Mouse (Mus musculus) erythroblast, embryonic 14.5 days (primary cell): ENCODE results near the gene Ppil6.

Source experiments
- GATA1 ChIP-seq: IDR thresholded peaks from 2 replicates; pipeline ENCODE4 v1.6.1; 2012; ENCODE audit warnings: low read length, inconsistent platforms, mixed read lengths
- TAL1 ChIP-seq: IDR thresholded peaks from 3 replicates; pipeline ENCODE4 v1.6.1; 2012; ENCODE audit warnings: low read length, inconsistent platforms, mixed read lengths

DNA sequence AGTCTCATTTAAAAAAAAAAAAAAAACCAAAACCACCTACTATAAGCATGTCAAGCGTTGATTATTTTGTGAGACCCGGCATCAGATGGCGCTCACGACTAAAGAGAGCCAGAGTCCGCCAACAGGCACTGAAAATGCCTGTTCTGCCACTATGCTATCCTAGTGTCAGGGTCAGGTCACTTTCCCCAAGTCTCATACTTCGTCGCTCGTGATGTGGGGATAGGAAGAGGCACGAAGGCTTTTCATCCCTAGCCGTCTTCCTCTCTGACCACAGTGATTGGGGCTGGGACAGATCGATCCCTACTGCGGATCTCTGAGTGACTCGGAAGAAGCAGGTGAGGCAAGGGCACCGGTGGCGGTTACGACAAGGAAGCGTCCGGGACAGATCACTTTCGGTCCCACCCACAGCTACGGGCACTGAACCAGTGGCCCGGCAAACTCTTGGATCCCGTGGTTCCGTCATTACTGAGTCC lies 28.3 kb downstream of the Ppil6 start:
- no peak for TF ChIP-seq GATA1
- TF ChIP-seq TAL1 = no peak
